Mouse (Mus musculus): ENCODE data around the gene Fbl.
"Not testable (repeated sequence)": the region's sequence is repeated elsewhere in the genome, so short reads cannot be mapped to it uniquely, and the experiment has no call there.

The Fbl gene

GRCm38 (mm10) chr7:28169489-28170422 lies at the start of gene Fbl:
Fbl (plus strand) TSS chr7:28169710.
- peak; percentile 84 for DNase-seq

- no peak for DNase-seq
Observed at GRCm38 (mm10) chr7:28129166-28129565, 40.3 kb upstream of the Fbl start, which contains the start of gene 9530053A07Rik. 9530053A07Rik (plus strand) TSS chr7:28129466.

DNA sequence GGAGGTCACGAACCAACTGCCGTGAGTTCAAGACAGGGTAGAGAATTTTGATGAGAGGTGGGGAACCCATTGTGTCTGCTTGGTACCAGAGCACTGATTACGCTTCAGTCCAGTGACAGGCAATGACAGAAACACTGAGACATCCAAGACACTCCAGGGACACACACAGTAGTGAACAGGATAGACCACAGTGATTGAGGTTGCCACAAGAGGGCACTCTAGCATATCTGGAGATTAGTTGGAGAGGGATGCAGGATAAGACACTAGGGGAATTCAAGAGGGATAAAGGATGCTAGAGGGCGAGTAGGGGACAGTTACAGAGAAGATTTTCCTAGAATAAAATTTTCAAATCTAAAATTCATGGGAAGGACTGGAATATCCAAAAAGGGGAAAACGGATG lies 31.9 kb upstream of the Fbl start:
- peak; percentile 13 for DNase-seq

DNA sequence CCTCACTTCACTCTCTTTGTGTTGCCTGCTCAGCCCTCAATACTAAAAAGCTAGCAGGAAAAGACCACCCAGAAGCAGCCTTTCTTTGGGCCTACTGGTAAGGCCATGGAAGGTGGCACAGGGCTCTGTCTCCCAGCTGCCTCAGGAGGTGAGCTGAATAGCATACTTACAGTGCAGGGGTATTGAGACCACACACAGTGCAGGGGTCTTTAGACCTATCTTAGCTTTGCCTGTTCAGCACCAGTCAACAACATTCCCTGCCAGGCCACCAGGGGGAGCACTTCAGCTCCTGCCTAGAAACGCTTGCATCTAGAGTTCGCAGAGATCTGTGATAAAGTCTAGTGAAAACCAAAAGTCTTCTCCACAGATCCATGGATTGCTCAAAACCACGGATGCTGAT lies 21.2 kb upstream of the Fbl start:
- DNase-seq, result peak; percentile 48

DNA sequence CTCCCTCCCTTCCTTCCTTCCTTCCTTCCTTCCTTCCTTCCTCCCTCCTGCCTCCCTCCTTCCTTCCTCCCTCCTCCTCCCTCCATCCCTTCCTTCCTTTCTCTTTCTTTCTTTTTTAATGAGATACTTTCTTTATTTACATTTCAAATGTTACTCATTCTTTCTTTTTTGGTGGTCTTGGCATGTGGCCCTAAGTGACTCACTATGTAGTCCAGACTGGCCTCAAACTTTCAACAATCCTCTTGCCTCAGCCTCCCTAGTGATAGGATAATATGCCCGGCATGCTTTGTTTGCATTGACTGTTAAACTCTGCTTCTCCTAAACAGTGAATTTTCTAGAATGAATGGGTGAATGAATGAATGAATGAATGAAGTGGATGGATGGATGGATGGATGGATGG lies 19.7 kb upstream of the Fbl start:
- DNase-seq, result no peak

- DNase-seq, result no peak
Observed at GRCm38 (mm10) chr7:28151584-28152221, 17.8 kb upstream of the Fbl start.

DNA sequence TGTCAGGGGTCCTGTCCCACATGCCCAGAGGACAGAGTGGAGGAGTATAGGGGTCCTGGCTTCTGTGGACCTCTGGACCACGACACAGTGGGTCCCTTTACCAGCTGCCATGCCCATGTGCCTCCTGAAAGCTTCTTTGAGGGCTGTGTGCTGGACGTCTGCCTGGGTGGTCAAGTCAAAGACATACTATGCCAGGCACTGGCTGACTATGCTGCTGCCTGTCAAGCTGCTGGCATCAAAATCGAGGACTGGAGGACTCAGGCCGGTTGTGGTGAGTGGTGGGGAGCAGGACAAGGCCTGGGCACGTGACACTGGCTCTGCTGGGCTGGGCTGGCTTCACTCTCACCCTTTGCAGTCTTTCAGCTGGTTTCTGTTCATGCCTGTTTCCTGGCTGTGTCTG lies 15.9 kb upstream of the Fbl start:
- DNase-seq, result not testable (repeated sequence)

DNA sequence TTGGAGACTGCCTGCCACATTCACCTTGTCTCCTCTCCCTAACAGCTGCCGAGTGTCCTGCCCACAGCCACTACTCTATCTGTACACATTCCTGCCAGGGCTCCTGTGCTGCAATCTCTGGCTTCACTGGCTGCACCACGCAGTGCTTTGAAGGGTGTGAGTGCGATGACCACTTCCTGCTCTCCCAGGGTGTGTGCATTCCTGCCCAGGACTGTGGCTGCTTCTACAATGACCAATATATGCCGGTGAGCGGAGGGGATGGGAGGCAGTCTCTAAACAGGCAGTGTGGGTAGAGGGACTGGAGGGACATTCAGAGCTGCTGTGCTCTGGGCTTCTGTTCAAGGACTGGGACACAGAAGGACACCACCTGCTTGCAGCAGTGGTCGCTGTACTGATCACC lies 10.2 kb upstream of the Fbl start:
- DNase-seq, result no peak

- no peak for DNase-seq
Observed at GRCm38 (mm10) chr7:28159893-28160292, 9.6 kb upstream of the Fbl start.

GRCm38 (mm10) chr7:28161163-28161749 lies 8.3 kb upstream of the Fbl start:
- no peak for DNase-seq

GRCm38 (mm10) chr7:28165406-28165805 lies 4.1 kb upstream of the Fbl start:
- DNase-seq, result no peak

GRCm38 (mm10) chr7:28168320-28169115 lies 992 bp upstream of the Fbl start:
- DNase-seq, result peak; percentile 43

DNA sequence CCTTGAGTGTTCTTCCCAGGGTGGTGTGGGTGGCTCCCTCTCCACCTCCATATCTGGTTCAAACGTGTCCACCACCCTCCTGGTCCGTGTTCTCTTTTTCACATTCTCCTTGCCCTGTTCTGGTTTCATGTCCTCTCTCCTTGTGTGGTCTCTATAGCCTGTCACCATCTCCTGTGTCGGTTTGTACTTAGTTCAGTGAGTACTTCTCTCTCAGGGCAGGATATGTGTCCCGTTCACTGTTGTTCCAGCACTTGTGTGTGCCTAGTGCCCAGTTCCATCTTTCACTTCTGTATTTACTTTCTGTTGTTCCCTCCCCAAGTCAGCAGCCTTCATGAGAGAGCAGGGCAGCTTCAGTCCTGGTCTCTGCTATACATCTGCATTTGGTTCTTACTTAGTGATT lies 5.8 kb downstream of the Fbl start:
- DNase-seq, result no peak

GRCm38 (mm10) chr7:28179228-28179627 lies 9.7 kb downstream of the Fbl start, which contains the start of gene Dyrk1b:
Dyrk1b (plus strand) TSS chr7:28179469.
- DNase-seq, result peak; percentile 95

DNA sequence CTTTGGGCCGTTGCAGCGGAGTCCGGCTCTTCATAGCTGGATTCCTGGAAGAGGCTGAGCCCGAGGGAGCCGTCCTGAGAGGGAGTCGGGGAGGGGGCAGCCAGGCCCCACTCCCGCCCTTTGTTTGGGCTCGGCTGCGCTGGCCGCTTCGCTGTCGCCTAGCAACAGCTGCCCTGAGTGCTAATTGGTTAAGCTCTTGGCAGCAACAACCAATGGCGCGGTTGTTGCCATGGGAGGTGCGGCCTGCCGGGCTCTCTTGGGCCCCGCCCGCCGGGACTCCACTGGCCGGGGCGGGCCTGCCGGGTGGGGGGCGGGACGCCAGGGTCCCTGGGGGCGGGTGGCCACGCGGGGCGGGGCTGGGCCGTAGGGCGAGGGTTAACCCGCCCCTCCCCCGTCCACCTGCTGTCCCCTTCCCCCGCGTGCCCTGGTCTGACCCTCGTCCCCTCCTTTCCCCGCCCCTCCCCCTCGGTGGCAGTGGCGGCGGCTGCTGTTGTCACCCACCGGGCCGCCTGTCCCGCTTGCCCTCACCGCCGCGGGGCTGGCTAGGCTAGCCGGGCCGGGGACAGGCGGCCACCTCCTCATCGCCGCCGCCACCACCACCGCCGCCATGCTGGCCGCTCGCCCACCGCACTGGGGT lies 10.3 kb downstream of the Fbl start:
- peak; percentile 90 for DNase-seq

DNA sequence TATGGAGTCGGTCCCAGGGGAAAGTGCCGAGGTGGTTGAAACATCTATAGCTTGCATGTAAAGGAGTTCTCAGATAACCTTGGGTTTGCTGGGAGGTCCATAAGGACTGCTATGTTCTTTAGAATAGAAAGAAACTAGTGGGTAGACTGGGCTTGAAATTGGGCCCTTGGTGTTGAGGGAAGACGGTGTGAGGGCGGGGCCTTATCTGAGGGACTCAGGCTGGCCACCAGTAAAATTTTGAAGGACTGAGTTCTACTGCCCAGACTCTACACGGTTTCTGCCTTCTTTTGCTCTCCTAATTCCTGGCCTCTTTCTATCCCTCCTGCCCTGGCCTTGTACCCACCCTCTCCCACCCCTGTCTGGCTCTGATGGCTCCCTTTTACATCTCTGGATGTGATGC lies 11.4 kb downstream of the Fbl start:
- no peak for DNase-seq

- no peak for DNase-seq
Observed at GRCm38 (mm10) chr7:28181376-28181775, 11.9 kb downstream of the Fbl start.

DNA sequence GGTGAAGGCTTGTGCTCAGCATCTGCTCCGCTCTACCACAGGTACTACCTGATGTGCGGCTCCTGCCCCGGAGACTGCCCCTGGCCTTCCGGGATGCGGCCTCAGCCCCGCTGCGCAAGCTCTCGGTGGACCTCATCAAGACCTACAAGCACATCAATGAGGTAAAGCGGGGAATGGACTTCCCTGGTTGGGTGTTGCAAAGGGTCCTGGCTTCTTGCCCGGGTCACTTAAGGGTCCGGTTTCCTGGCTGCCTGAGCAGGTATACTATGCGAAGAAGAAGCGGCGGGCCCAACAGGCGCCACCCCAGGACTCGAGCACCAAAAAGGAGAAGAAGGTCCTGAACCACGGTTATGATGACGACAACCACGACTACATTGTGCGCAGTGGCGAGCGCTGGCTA lies 12.8 kb downstream of the Fbl start:
- no peak for DNase-seq

- no peak for DNase-seq
Observed at GRCm38 (mm10) chr7:28185884-28186283, 16.4 kb downstream of the Fbl start.

- no peak for DNase-seq
Observed at GRCm38 (mm10) chr7:28186631-28187030, 17.1 kb downstream of the Fbl start.

DNA sequence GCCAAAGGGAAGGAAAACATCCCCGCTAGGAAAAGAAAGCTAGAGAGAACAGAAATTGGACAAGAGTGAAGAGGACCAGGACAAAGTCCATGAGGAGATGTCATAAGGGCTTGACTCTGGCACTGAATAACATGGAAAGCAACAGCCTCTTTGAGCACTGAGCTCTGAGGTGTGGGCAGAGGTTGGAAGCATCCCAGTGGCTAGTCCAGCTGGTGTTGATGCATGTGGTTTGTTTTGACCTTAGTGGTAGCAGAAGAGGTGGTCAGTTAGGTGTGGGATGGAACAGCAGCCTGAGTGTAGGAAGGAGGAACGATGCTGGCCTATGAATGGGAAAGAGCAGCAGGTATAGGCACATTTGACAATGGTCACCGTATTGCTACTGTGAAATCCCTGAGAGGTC lies 22.0 kb downstream of the Fbl start:
- no peak for DNase-seq

- no peak for DNase-seq
Observed at GRCm38 (mm10) chr7:28191903-28192302, 22.4 kb downstream of the Fbl start.

Measured in cerebellum, adult 11 months (tissue).